Mouse (Mus musculus) small intestine, adult 2 months (tissue): ENCODE measurements at regions not wholly inside any gene's neighbourhood (a gene's known extent, or its start where the extent isn't known, plus 50 kb on each side); places are given as distances from the start of the nearest gene placed in this dataset.

Source experiments
- CTCF ChIP-seq: fragments of 200-500 bp; IDR thresholded peaks from 2 replicates; pipeline ENCODE4 v1.5.1; 2012; ENCODE audit warnings: low read depth, mild to moderate bottlenecking, control low read depth, inconsistent platforms, low read length, moderate library complexity, mixed read lengths; ENCODE audit not compliant: insufficient replicate concordance, insufficient read length; ENCODE audit errors: extremely low read depth
- POLR2A ChIP-seq: fragments of 200-500 bp; IDR thresholded peaks from 2 replicates; pipeline ENCODE4 v1.6.1; 2012; ENCODE audit warnings: low read depth, mild to moderate bottlenecking, control low read depth, inconsistent platforms, low read length, moderate library complexity

DNA sequence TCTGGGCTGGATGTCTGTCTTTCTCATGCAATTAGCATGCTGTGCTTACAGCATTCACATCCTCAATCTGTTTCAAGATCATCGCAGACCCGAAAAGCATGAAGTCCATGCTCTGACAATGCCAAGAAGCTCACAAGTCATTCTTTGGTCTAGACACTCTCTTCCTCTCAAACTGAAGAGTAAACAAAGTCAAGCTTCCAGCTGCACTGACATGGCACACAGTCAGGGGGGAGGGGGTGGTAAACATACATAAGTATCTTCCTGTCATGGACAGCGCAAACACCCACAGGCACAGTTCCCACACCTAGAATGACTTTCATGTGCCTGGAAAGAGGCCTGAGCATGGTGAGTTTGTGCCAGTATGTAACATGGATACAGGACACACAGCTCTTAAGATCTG lies 780.1 kb downstream of the Fat4 start:
- no peak for TF ChIP-seq CTCF
- no peak for TF ChIP-seq POLR2A
